Mouse (Mus musculus): ENCODE measurements at regions not wholly inside any gene's neighbourhood (a gene's known extent, or its start where the extent isn't known, plus 50 kb on each side); places are given as distances from the start of the nearest gene placed in this dataset.

DNA sequence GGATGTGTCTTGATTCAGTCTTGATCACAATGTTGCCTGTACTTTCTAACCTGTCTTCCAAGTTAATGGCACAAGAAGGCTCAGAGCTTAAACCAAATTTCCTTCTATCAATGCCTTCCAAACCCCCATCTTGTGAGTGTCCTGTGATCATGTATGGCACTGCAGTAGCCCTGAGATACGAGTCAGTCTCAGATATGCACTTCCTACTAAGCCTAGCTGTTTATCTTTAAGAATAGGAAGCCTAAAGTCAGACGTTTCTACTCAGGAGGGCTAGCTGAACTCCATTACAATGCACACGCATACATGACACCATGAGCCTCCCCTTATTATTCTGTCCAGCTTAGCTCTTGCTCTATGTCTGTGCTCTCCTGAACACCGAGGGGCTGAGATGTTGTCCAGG lies 114.2 kb downstream of the Rpap3 start:
- TF ChIP-seq GATA1 (IDR thresholded peaks at IDR 0.05; ENCODE audit: low read length): no peak

- TF ChIP-seq GATA1 (IDR thresholded peaks at IDR 0.05; ENCODE audit: low read length): peak; percentile 26
Measured at GRCm38 (mm10) chr15:97590732-97591292, 114.8 kb downstream of the Rpap3 start.

- no peak for TF ChIP-seq GATA1 (IDR thresholded peaks at IDR 0.05; ENCODE audit: low read length)
Measured at GRCm38 (mm10) chr15:97587571-97588205, 117.9 kb downstream of the Rpap3 start.

- no peak for TF ChIP-seq GATA1 (IDR thresholded peaks at IDR 0.05; ENCODE audit: low read length)
Measured at GRCm38 (mm10) chr15:97581724-97582154, 123.9 kb downstream of the Rpap3 start.

DNA sequence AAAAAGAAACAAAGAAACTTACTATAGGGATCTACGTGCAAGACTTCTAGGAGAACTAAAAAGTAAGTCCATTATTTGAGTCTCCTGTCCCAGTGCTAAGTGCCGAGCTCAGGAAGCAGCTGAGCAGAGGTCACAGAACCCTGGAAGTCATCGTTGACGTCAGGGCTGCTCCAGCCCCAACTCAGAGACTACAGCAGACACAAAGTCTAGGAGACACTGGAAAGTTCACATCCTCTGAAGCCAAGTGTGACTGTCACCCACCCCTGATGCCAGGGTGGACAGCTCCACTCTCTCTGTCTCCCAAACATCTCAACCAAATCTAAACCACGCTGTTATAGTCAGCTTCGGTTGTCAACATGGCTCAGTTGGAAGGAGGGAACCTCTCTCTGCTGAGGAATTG lies 124.9 kb downstream of the Rpap3 start:
- no peak for TF ChIP-seq GATA1 (IDR thresholded peaks at IDR 0.05; ENCODE audit: low read length)

DNA sequence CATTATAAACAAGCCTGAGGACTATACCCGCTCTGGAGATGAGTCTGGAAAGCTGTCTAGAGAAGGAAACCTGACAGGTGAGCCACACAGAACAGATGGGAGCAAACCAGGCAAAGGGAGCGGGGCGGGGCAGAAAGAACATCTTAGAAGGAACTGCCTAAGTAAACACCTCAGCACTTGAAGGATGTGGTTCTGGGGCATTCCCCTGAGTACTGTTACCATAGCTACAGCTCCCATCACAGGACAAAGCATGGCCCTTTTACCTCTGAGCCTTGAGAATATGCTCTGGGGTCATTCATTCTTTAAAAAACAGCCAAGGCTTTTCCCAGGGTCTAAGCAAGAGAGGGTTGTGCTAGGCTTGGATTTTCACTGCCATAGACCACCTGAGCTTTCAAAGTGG lies 127.6 kb downstream of the Rpap3 start:
- no peak for TF ChIP-seq GATA1 (IDR thresholded peaks at IDR 0.05; ENCODE audit: low read length)

DNA sequence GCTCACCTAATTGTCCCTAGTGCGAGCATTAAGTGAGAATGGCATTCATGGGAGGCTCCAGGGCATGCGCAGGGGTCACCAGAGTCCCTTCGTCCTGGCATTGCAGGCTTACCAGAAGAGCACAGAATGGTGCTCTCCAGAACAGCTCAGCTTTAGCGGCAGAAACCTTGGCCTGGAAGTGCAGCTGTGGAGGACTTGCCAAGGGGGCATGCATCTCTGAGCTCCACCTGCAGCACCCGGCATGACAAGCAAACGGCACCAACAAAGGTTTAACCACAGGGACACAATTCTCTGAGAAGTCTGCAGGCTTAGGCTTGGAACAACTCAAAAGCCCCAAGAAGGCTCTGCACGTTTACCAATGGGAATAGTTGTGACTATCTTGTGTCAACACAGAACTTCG lies 128.4 kb downstream of the Rpap3 start:
- no peak for TF ChIP-seq GATA1 (IDR thresholded peaks at IDR 0.05; ENCODE audit: low read length)

- TF ChIP-seq GATA1 (IDR thresholded peaks at IDR 0.05; ENCODE audit: low read length): no peak
Measured at GRCm38 (mm10) chr15:97572639-97573038, 133.0 kb downstream of the Rpap3 start.

- no peak for TF ChIP-seq GATA1 (IDR thresholded peaks at IDR 0.05; ENCODE audit: low read length)
Measured at GRCm38 (mm10) chr15:97571885-97572284, 133.7 kb downstream of the Rpap3 start.

- no peak for TF ChIP-seq GATA1 (IDR thresholded peaks at IDR 0.05; ENCODE audit: low read length)
Measured at GRCm38 (mm10) chr15:97560096-97560495, 145.5 kb downstream of the Rpap3 start.

GRCm38 (mm10) chr15:97558725-97559124 lies 146.9 kb downstream of the Rpap3 start:
- no peak for TF ChIP-seq GATA1 (IDR thresholded peaks at IDR 0.05; ENCODE audit: low read length)

DNA sequence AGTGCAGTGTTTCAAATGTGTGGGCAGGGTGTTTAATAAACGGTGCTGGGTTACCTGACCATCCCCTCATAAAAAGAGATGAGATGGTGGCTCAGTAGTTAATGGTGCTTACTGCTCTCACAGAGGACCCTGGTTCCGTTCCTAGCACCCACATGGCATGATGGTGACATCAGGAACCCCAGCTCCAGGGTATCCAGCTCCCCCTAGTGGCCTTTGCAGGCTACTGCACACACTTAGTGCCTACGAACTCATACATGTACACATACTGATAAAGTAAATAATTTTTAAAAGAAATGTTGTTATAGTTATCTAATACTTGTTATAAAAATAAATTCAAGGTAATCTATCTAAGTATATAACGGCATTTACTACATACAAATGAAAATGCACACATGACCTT lies 157.3 kb downstream of the Rpap3 start:
- no peak for TF ChIP-seq GATA1 (IDR thresholded peaks at IDR 0.05; ENCODE audit: low read length)

GRCm38 (mm10) chr15:97545034-97545433 lies 160.6 kb downstream of the Rpap3 start:
- TF ChIP-seq GATA1 (IDR thresholded peaks at IDR 0.05; ENCODE audit: low read length): no peak

DNA sequence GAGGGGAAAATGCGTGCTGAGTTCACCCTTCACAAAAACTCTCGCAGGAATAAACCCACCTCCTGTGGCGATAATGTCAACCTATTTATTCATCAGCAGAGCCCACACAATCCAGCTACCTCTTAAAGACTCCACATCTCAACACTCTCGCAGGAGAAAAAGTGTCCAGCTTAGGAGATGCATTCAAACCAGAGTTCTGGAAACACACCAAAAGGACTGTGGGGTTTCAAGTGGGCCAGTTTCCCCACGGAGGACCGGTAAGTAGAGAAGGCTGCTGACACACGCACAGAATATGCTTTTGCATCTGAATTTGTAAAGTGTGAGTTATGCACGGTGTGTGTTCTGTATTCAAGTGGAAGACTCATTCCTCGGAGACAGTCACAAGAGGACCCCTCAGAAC lies 164.0 kb downstream of the Rpap3 start:
- TF ChIP-seq GATA1 (IDR thresholded peaks at IDR 0.05; ENCODE audit: low read length): no peak

GRCm38 (mm10) chr15:97536145-97536544 lies 169.5 kb downstream of the Rpap3 start:
- no peak for TF ChIP-seq GATA1 (IDR thresholded peaks at IDR 0.05; ENCODE audit: low read length)

DNA sequence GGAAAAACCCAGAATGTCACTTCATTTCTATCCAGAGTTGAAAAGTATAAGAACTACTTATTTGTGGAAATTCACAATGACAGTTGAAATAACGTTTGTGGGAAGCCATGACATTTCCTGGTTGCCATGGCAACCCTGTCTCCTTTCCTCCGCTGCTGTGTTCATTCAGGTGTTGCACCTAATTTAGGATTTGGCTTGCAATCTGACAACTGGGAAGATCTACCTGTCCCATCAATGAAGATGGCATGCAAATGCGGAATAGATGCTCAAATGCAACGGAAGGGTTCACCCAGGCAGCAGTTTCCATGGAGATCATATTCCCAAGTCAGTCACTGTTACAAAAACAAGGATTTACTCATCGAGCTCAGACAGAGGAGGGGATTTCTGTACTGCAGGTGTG lies 170.7 kb downstream of the Rpap3 start:
- no peak for TF ChIP-seq GATA1 (IDR thresholded peaks at IDR 0.05; ENCODE audit: low read length)

- TF ChIP-seq GATA1 (IDR thresholded peaks at IDR 0.05; ENCODE audit: low read length): no peak
Measured at GRCm38 (mm10) chr15:97533553-97534291, 171.9 kb downstream of the Rpap3 start.

Data from G1E-ER4 (cell line).